ENCODE assay signal across 19 mouse cellular contexts in genomic region chr9:28307481-28308050, GRCm38 (mm10).
A peak's percentile ranks its signal among the peaks of the same experiment; 100 is the strongest.
DNase-seq lines count a peak whose midpoint lies in the region; ATAC-seq lines count a peak whose summit lies in the region.
"Had no signal": no experiment of that assay in that cellular context is flagged by ENCODE, and none has a peak within 500 bp of the region (broad histone marks: within the 10 kb centered on the region; RNA-seq: fewer than 3 reads in every experiment).

No protein-coding gene starts in this region.

- intact Hi-C loops in left cerebral cortex, postnatal 4 days (cut with DNase I): no loop called here

- peak; percentile 9 for DNase-seq in cerebellum, adult 11-12 months
- DNase-seq in cerebellum, adult 18-20 months: no peak
- DNase-seq in left cerebral cortex, postnatal 4 days: peak; percentile 31
- no peak for DNase-seq in left cerebral cortex, adult 8-10 months (ENCODE audit: low spot score in 2 of 2)
- peak; percentile 44 for DNase-seq in retina, postnatal 1 day
- no peak for DNase-seq in layer of hippocampus, adult 9-11 months
- no peak for DNase-seq in spleen, postnatal 36 days (ENCODE audit: low spot score in 2 of 2)
- DNase-seq: adrenal gland, postnatal 10 days; gastrocnemius, postnatal 25 days; kidney, postnatal 4 days; lung, postnatal 4 days had no signal

- H3K4me3 ChIP-seq in hindbrain, embryonic 12.5 days: no peak overlapping the region
- H3K4me3 ChIP-seq: heart, embryonic 15.5 days; kidney, embryonic 15.5 days; lung, embryonic 15.5 days had no signal

- no peak overlapping the region for H3K27ac ChIP-seq in hindbrain, embryonic 12.5 days
- H3K27ac ChIP-seq: heart, embryonic 15.5 days; kidney, embryonic 15.5 days; liver, embryonic 14.5 days; lung, embryonic 15.5 days; stomach, postnatal 0 days had no signal

- H3K9ac ChIP-seq in hindbrain, embryonic 12.5 days: no peak overlapping the region
- H3K9ac ChIP-seq: heart, embryonic 15.5 days; kidney, embryonic 15.5 days; liver, embryonic 14.5 days; lung, embryonic 15.5 days had no signal

- 67% methylated on average over 6 of the region's 6 CpGs for WGBS in hindbrain, embryonic 12.5 days

- no peaks in the 10 kb centered on the region for H3K9me3 ChIP-seq in hindbrain, embryonic 12.5 days (replicated peaks)
- H3K9me3 ChIP-seq: heart, embryonic 15.5 days; kidney, embryonic 15.5 days; lung, embryonic 15.5 days had no signal

- H3K4me1 ChIP-seq in hindbrain, embryonic 12.5 days: peaks cover 7% of the 10 kb centered on the region
- H3K4me1 ChIP-seq: heart, embryonic 15.5 days; kidney, embryonic 15.5 days; lung, embryonic 15.5 days had no signal

- H3K4me2 ChIP-seq in hindbrain, embryonic 12.5 days (replicated peaks): no peak overlapping the region
- H3K4me2 ChIP-seq: heart, embryonic 15.5 days; kidney, embryonic 15.5 days; lung, embryonic 15.5 days had no signal

- H3K36me3 ChIP-seq in hindbrain, embryonic 12.5 days: no peaks in the 10 kb centered on the region
- H3K36me3 ChIP-seq: heart, embryonic 15.5 days; kidney, embryonic 15.5 days; lung, embryonic 15.5 days had no signal

- no peaks in the 10 kb centered on the region for H3K27me3 ChIP-seq in hindbrain, embryonic 12.5 days
- H3K27me3 ChIP-seq: heart, embryonic 15.5 days; kidney, embryonic 15.5 days; lung, embryonic 15.5 days had no signal

- 0 out of 2 replicates have a peak, but pooled peaks have one; percentile 33 for ATAC-seq in hindbrain, embryonic 12.5 days (ENCODE audit: low FRiP score)
- ATAC-seq: intestine, postnatal 0 days; Patski had no signal

Comparison
In these comparisons a context has a peak if more than half of its experiments do, and no peak if none do; other contexts are left out.
1. DNase-seq: peak in cerebellum, adult 11-12 months (single experiment), left cerebral cortex, postnatal 4 days (single experiment) and retina, postnatal 1 day (single experiment); none in cerebellum, adult 18-20 months (0 of 2), left cerebral cortex, adult 8-10 months (0 of 2), layer of hippocampus, adult 9-11 months (single experiment) and spleen, postnatal 36 days (0 of 2).